Mouse (Mus musculus): ENCODE measurements around the gene Grip1. TPM values are rescaled to one million over a fixed set of nuclear protein-coding genes. Genes with fewer than 3 reads are reported as not detected.

The Grip1 gene
- polyA plus RNA-seq, 1 experiment = 0.08 TPM

- Histone ChIP-seq H3K27me3 (ENCODE audit: control insufficient read depth, insufficient read depth, insufficient read length) (no peaks in the 10 kb centered on the region), H3K79me2 (ENCODE audit: control insufficient read depth, insufficient read depth) (no peaks in the 10 kb centered on the region), H3K4me2 (ENCODE audit: low read depth) (no peak overlapping the region), H3ac (ENCODE audit: control insufficient read depth, insufficient read length) (no peak overlapping the region), H3K4me3 (no peak overlapping the region), H3K36me3 (ENCODE audit: control insufficient read depth, insufficient read depth) (no peaks in the 10 kb centered on the region)
- TF ChIP-seq CEBPB (IDR thresholded peaks at IDR 0.05; ENCODE audit: insufficient read depth, poor library complexity, severe bottlenecking) = no peak
- TF ChIP-seq USF1 (IDR thresholded peaks at IDR 0.05; ENCODE audit: low read depth) = no peak
- no peak for TF ChIP-seq MYOD1 (IDR thresholded peaks at IDR 0.05; ENCODE audit: control insufficient read depth in 1 of 3, insufficient read length in 2 of 3, low read depth in 2 of 3)
- TF ChIP-seq SRF (IDR thresholded peaks at IDR 0.05; ENCODE audit: control insufficient read depth, insufficient read length, low read depth) = no peak
- TF ChIP-seq REST (IDR thresholded peaks at IDR 0.05; ENCODE audit: insufficient read depth, insufficient read length) = no peak
- TF ChIP-seq TCF3 (IDR thresholded peaks at IDR 0.05; ENCODE audit: insufficient read length, low read depth) = no peak
- no peak for TF ChIP-seq POLR2AphosphoS2 (IDR thresholded peaks at IDR 0.05; ENCODE audit: insufficient read length, low read depth)
- TF ChIP-seq TCF12 (IDR thresholded peaks at IDR 0.05; ENCODE audit: insufficient read depth, poor library complexity, severe bottlenecking) = no peak
- no peak for TF ChIP-seq MYOG (IDR thresholded peaks at IDR 0.05; ENCODE audit: control insufficient read depth in 1 of 3, insufficient read depth in 1 of 3, insufficient read length in 2 of 3, low read depth in 2 of 3)
- no peak for TF ChIP-seq E2F4 (IDR thresholded peaks at IDR 0.05; ENCODE audit: insufficient read depth)
- no peak for TF ChIP-seq POLR2A (IDR thresholded peaks at IDR 0.05; ENCODE audit: insufficient read length, low read depth)
- no peak for TF ChIP-seq MAX (IDR thresholded peaks at IDR 0.05; ENCODE audit: low read depth)
Observed at GRCm38 (mm10) chr10:119608998-119609397, 155.4 kb downstream of the Grip1 start.

DNA sequence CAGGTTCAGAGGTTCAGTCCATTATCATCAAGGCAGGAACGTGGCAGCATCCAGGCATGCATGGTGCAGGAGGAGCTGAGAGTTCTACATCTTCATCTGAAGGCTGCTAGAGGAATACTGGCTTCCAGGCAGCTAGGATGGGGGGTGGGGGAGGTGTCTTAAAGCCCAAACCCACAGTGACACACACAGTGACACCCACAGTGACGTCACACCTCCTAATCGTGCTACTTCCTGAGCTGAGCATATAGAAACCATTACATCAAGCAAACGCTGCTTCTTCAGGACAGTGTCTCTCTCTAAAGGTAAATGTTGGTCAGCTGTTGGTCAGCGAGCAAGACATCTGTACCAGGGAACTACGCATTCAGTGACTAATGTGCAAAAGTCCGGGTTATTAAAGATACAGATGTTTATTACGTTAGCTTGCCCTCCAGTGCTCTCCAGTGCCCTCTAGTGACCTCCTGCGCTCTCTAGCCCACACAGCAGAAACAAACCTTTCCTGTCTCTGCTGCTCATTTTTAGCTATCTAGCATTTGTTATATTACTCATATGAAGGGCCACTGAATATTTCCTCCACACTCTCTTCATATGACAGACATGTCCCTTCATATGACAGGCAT lies 156.8 kb downstream of the Grip1 start:
- H3ac ChIP-seq (ENCODE audit: control insufficient read depth, insufficient read length) = no peak overlapping the region
- H3K27me3 ChIP-seq (ENCODE audit: control insufficient read depth, insufficient read depth, insufficient read length) = no peaks in the 10 kb centered on the region
- no peak overlapping the region for H3K4me3 ChIP-seq
- TF ChIP-seq TCF3 (IDR thresholded peaks at IDR 0.05; ENCODE audit: insufficient read length, low read depth) (no peak), MYOG (IDR thresholded peaks at IDR 0.05; ENCODE audit: control insufficient read depth in 1 of 3, insufficient read depth in 1 of 3, insufficient read length in 2 of 3, low read depth in 2 of 3) (no peak), MAX (IDR thresholded peaks at IDR 0.05; ENCODE audit: low read depth) (no peak), USF1 (IDR thresholded peaks at IDR 0.05; ENCODE audit: low read depth) (no peak), TCF12 (IDR thresholded peaks at IDR 0.05; ENCODE audit: insufficient read depth, poor library complexity, severe bottlenecking) (no peak), REST (IDR thresholded peaks at IDR 0.05; ENCODE audit: insufficient read depth, insufficient read length) (no peak), E2F4 (IDR thresholded peaks at IDR 0.05; ENCODE audit: insufficient read depth) (no peak), SRF (IDR thresholded peaks at IDR 0.05; ENCODE audit: control insufficient read depth, insufficient read length, low read depth) (no peak), POLR2A (IDR thresholded peaks at IDR 0.05; ENCODE audit: insufficient read length, low read depth) (no peak), MYOD1 (IDR thresholded peaks at IDR 0.05; ENCODE audit: control insufficient read depth in 1 of 3, insufficient read length in 2 of 3, low read depth in 2 of 3) (no peak), CEBPB (IDR thresholded peaks at IDR 0.05; ENCODE audit: insufficient read depth, poor library complexity, severe bottlenecking) (no peak), POLR2AphosphoS2 (IDR thresholded peaks at IDR 0.05; ENCODE audit: insufficient read length, low read depth) (no peak)
- peak overlapping the region; percentile 3 for H3K4me2 ChIP-seq (ENCODE audit: low read depth)
- no peaks in the 10 kb centered on the region for H3K79me2 ChIP-seq (ENCODE audit: control insufficient read depth, insufficient read depth)
- no peaks in the 10 kb centered on the region for H3K36me3 ChIP-seq (ENCODE audit: control insufficient read depth, insufficient read depth)

- TF ChIP-seq E2F4 (IDR thresholded peaks at IDR 0.05; ENCODE audit: insufficient read depth) = no peak
- TF ChIP-seq MYOD1 (IDR thresholded peaks at IDR 0.05; ENCODE audit: control insufficient read depth in 1 of 3, insufficient read length in 2 of 3, low read depth in 2 of 3) = no peak
- TF ChIP-seq CEBPB (IDR thresholded peaks at IDR 0.05; ENCODE audit: insufficient read depth, poor library complexity, severe bottlenecking) = no peak
- no peak for TF ChIP-seq TCF3 (IDR thresholded peaks at IDR 0.05; ENCODE audit: insufficient read length, low read depth)
- TF ChIP-seq MAX (IDR thresholded peaks at IDR 0.05; ENCODE audit: low read depth) = no peak
- no peak for TF ChIP-seq TCF12 (IDR thresholded peaks at IDR 0.05; ENCODE audit: insufficient read depth, poor library complexity, severe bottlenecking)
- TF ChIP-seq MYOG (IDR thresholded peaks at IDR 0.05; ENCODE audit: control insufficient read depth in 1 of 3, insufficient read depth in 1 of 3, insufficient read length in 2 of 3, low read depth in 2 of 3) = no peak
- no peak for TF ChIP-seq SRF (IDR thresholded peaks at IDR 0.05; ENCODE audit: control insufficient read depth, insufficient read length, low read depth)
Observed at GRCm38 (mm10) chr10:119612034-119612433, 158.4 kb downstream of the Grip1 start.

GRCm38 (mm10) chr10:119614726-119615125 lies 161.1 kb downstream of the Grip1 start:
- no peak overlapping the region for H3K4me3 ChIP-seq

More at GRCm38 (mm10) chr10:119612034-119612433, 158.4 kb downstream of the Grip1 start:
- H3K4me2 ChIP-seq (ENCODE audit: low read depth) = no peak overlapping the region
- H3ac ChIP-seq (ENCODE audit: control insufficient read depth, insufficient read length) = no peak overlapping the region
- H3K4me3 ChIP-seq = no peak overlapping the region
- H3K36me3 ChIP-seq (ENCODE audit: control insufficient read depth, insufficient read depth) = no peaks in the 10 kb centered on the region
- no peaks in the 10 kb centered on the region for H3K79me2 ChIP-seq (ENCODE audit: control insufficient read depth, insufficient read depth)
- no peaks in the 10 kb centered on the region for H3K27me3 ChIP-seq (ENCODE audit: control insufficient read depth, insufficient read depth, insufficient read length)

More at GRCm38 (mm10) chr10:119614726-119615125, 161.1 kb downstream of the Grip1 start:
- Histone ChIP-seq H3K36me3 (ENCODE audit: control insufficient read depth, insufficient read depth) (no peaks in the 10 kb centered on the region), H3K79me2 (ENCODE audit: control insufficient read depth, insufficient read depth) (no peaks in the 10 kb centered on the region), H3K4me2 (ENCODE audit: low read depth) (no peak overlapping the region), H3ac (ENCODE audit: control insufficient read depth, insufficient read length) (no peak overlapping the region), H3K27me3 (ENCODE audit: control insufficient read depth, insufficient read depth, insufficient read length) (no peaks in the 10 kb centered on the region)
- TF ChIP-seq TCF12 (IDR thresholded peaks at IDR 0.05; ENCODE audit: insufficient read depth, poor library complexity, severe bottlenecking) (no peak), SRF (IDR thresholded peaks at IDR 0.05; ENCODE audit: control insufficient read depth, insufficient read length, low read depth) (no peak), CEBPB (IDR thresholded peaks at IDR 0.05; ENCODE audit: insufficient read depth, poor library complexity, severe bottlenecking) (no peak), USF1 (IDR thresholded peaks at IDR 0.05; ENCODE audit: low read depth) (no peak), MAX (IDR thresholded peaks at IDR 0.05; ENCODE audit: low read depth) (no peak), POLR2AphosphoS2 (IDR thresholded peaks at IDR 0.05; ENCODE audit: insufficient read length, low read depth) (no peak), POLR2A (IDR thresholded peaks at IDR 0.05; ENCODE audit: insufficient read length, low read depth) (no peak), REST (IDR thresholded peaks at IDR 0.05; ENCODE audit: insufficient read depth, insufficient read length) (no peak), MYOG (IDR thresholded peaks at IDR 0.05; ENCODE audit: control insufficient read depth in 1 of 3, insufficient read depth in 1 of 3, insufficient read length in 2 of 3, low read depth in 2 of 3) (no peak), TCF3 (IDR thresholded peaks at IDR 0.05; ENCODE audit: insufficient read length, low read depth) (no peak), MYOD1 (IDR thresholded peaks at IDR 0.05; ENCODE audit: control insufficient read depth in 1 of 3, insufficient read length in 2 of 3, low read depth in 2 of 3) (no peak), E2F4 (IDR thresholded peaks at IDR 0.05; ENCODE audit: insufficient read depth) (no peak)

All from myocyte (in vitro differentiated cells).